Mouse (Mus musculus) urinary bladder, postnatal 14 days (tissue): ENCODE data around the gene Sdhb.

ENCODE experiments used
- DNase-seq: peaks from one replicate; pipeline ENCODE4 v3.0.0; 2021; ENCODE audit warnings: low spot score

The Sdhb gene

GRCm38 (mm10) chr4:140948481-140948880 is 12.5 kb upstream of the Sdhb start:
- DNase-seq = no peak

DNA sequence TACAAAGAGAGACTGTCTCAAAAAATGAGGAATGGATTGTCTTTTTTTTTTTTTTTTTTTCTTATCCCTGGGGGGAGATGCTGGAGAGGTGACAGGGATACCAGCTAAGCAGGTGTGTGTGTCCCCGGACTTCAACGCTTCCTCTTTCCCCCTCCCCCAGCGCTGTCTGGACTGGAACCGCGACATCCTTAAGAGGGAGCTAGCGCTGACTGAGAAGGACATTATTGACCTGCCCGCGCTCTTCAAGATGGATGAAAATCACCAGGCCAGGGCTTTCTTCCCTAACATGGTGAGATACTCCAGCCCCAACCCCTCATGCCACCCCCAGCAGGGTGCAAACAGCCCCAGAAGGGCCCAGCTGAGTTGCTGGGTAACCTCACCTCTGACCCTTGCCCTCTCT is 12.0 kb upstream of the Sdhb start:
- DNase-seq = no peak

DNA sequence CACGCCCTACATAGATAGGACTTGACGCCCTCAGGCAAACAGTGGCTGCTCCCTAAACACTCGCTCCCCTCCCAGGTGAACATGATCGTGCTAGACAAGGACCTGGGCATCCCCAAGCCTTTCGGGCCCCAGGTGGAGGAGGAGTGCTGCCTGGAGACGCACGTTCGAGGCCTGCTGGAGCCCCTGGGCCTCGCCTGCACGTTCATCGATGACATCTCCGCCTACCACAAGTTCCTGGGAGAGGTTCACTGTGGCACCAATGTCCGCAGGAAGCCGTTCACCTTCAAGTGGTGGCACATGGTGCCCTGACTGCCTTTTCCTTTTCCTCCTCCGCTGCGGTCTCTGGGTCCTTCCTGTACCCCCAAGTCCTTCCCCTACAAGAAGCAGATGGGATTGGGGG is 11.4 kb upstream of the Sdhb start:
- no peak for DNase-seq

- DNase-seq = peak; percentile 37
These were observed 10.4 kb upstream of the Sdhb start for GRCm38 (mm10) chr4:140950574-140950973.

GRCm38 (mm10) chr4:140951861-140952641 is 9.0 kb upstream of the Sdhb start:
- no peak for DNase-seq

DNA sequence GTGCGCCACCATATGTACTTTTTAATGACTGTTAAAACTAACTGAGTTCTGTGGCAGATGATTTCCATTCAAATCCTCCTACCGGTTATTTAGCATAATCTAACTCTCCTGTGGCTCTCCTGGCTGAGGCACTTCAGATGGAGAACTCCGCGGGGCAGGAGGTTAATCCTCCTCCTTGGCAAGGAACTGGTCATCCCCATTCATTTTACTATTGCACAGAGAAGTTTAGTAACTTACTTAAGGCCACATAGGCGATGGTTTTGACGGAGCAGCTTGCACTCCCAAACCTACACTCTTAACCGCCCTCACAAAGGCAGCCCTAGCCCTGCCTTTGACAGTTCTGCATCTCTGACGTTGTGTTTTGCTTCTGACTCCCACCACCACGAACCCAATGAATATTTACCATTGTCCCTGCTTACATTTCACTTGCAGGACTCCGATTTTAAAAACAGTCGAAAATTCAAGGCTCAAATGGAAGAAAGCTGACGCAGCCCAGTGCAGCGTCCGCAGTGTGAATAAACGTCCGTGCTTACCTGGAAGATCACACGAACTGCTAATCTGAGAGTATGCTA is 3.8 kb upstream of the Sdhb start:
- DNase-seq = no peak

DNA sequence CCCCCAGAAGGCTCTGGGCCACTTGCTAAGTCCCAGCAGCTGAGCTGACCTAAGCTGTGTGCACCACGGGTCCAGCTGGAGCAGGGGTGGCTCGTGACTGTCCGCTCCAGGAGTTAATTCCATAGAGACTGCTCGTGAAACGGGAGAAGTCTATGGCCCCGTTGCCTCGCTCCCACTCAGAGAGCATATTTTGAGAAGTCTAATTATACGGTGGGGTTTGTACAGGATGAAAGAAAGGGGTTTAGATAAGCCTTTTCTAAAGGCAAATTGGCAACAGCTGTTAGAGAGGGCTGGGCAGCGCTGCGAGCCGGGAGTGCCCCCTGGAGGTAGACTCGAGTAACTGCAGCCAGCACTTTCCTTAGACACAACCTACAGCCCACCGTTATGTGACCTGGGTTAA is 3.3 kb upstream of the Sdhb start:
- peak; percentile 67 for DNase-seq

GRCm38 (mm10) chr4:140958319-140958718 is 2.7 kb upstream of the Sdhb start:
- no peak for DNase-seq

DNA sequence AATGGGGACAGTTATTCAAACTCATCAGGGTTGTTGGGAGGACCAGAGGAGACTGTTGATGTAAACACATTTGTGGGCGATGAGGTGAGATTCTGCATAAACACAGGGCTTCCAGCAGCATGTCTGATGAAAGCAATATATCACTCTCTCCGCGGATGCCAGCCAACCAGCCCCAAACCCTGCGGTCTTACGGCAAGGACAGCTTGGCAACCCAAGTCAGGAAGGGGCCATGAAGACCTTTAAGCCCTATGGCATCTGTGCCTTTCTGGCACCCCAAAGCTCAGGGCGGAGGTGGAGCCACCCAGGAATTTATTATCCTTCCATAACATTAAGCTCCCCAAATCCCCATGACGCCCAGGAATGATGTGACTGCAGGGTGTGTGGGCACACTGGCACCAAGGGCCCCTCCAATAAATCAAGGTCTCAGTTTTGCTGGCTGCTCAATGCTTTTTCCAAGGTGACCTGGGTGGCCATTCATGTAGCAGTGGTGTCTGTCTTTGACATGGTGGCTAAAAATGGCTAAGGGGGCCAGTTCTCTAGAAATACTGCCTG is 1.8 kb upstream of the Sdhb start:
- DNase-seq = no peak

DNA sequence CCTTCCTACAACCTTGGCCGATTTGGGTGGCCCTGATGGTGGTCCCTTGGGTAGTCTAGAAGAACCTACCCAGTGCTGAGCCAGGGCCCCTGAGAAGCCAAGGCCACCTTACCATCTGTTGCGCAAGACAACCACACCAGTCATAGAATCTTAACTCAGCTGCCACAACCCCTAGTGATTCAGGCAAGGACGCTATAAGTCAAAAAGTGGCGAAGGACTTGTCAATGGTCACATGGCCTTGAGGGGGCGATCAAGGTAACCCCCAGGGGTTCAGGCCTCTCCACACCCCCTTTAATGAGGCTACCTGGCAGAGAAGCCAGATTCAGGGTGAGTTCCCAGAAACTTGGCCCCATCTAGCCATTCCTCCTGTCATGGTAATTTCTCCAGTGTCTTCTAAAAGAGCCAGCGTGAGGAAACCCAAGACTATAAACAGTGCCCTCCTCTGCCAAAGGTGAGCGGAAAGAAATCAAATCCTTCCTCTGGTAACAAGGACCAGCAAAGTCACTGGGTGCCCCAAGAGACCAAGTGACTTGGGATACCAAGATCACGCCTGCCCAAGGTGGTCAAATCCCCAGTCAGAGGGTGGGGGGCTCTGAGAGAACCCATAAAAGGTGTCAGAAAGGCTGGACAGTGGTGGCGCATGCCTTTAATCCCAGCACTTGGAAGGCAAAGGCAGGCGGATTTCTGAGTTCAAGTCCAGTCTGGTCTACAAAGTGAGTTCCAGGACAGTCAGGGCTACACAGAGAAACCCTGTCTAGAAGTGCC is 1.1 kb upstream of the Sdhb start:
- no peak for DNase-seq

- DNase-seq = no peak
These were observed 634 bp downstream of the Sdhb start for GRCm38 (mm10) chr4:140961467-140962206.

- DNase-seq = no peak
These were observed 1.4 kb downstream of the Sdhb start for GRCm38 (mm10) chr4:140962207-140962909.

GRCm38 (mm10) chr4:140962950-140963349 is 1.9 kb downstream of the Sdhb start:
- DNase-seq = peak; percentile 58

- peak; percentile 23 for DNase-seq
These were observed 3.1 kb downstream of the Sdhb start for GRCm38 (mm10) chr4:140963941-140964597.

DNA sequence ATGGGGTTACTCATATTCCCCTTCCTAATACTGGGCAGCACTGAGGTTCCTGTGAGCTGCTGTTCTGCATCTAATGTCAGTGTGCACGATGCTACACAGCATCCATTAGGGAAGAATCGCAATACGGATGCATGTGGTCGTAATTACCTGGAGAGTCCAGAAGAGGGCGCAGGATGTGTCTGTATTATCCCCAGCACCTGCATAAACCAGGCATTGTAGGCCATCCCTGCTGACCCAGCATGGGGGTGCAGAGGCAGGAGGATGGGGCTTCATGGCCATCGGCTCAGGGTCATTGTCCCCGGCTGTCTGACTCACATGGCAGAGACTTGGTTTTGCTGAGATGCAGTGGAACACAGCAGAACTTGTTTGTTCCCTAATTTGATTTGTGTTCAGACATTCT is 3.6 kb downstream of the Sdhb start:
- peak; percentile 81 for DNase-seq

DNA sequence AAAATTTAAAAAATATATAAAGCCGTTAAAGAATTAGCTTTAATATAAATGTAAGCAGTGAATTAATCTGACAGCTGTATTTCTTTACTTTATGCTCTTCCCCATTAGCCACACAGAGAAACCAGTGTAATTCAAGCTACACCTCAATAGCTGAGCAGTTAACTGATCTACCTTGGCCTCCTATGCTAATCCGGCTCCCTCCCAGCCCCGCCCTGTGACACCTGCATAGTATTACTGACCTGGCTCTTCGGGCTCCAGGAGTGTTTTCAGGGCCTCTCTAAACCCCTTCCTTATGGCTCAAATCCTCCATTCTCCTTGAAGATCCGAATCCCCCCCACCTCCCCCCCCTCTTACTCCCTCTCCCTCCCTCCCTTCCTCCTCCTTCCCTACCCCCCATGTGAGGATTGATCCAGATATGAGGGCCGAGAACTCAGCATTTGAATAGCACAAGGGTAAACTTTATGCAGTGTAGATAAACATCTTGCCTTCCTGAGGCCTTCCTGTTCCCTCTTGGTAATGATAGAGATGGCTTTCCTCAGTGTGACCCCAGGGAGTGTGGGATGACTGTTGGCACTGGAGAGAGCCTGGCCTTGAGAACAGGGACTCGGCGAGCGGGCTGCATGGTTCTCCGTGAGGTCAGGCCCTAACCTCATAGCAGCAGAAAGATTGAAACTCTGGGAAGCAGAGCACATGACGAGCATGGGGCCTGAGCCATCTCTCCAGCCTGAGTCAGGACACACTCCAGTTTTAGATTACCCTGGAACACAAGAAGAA is 6.6 kb downstream of the Sdhb start:
- DNase-seq = no peak

GRCm38 (mm10) chr4:140971691-140972090 is 10.7 kb downstream of the Sdhb start:
- DNase-seq = no peak

DNA sequence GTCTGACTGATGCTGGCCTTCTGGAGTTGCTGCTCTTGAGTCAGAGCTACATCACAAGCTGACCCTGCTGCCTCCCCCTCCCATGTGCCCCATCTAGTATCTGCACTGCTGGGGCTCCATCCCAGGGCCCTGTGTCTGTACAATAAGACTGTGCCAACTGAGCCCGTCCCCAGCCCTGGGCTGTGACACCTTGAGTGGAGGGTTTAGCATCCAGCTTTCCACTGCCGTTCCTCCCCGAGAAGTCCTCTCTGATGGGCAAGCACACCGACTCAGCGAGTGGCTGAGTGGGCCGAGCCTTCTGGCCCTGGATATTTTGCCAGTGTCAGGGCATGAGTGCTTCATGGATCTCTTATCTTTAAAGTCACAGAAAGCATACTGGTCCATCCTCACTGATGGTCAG is 13.4 kb downstream of the Sdhb start:
- no peak for DNase-seq

- DNase-seq = no peak
These were observed 14.4 kb downstream of the Sdhb start for GRCm38 (mm10) chr4:140975356-140975755.

DNA sequence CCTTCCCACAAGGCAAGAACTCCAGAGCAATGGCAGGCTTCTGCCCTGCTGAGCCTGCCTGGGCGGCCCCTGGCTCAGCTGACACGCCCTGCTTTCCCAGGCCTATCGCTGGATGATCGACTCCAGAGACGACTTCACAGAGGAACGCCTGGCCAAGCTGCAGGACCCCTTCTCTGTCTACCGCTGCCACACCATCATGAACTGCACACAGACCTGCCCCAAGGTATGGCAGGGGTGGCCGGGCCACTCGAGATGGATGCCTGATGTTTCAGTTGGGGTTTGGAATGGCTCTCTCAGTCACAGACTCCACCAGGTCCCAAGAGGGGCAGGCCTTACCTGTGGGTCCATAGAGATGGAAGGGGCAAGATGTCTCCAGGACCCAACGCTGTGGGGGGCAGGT is 16.3 kb downstream of the Sdhb start:
- DNase-seq = no peak
